Mouse (Mus musculus) bone marrow, adult 2 months (tissue): ENCODE data around the gene Fli1.

Experiments
- CTCF ChIP-seq: fragments of 200-500 bp; IDR thresholded peaks from 2 replicates; pipeline ENCODE4 v1.5.1; 2011; ENCODE audit warnings: low read length, control low read depth; ENCODE audit not compliant: control insufficient read depth, insufficient read depth
- POLR2A ChIP-seq: fragments of 200-500 bp; IDR thresholded peaks from 2 replicates; pipeline ENCODE4 v1.6.1; 2011; ENCODE audit warnings: low read depth, mild to moderate bottlenecking, control low read depth, low read length, borderline replicate concordance; ENCODE audit not compliant: control insufficient read depth

- no peak for TF ChIP-seq CTCF
- no peak for TF ChIP-seq POLR2A
These were observed 169.0 kb downstream of the Fli1 start for GRCm38 (mm10) chr9:32373656-32374055.
